Mouse (Mus musculus): ENCODE results near the gene Agpat4. TPM values are rescaled to one million over a fixed set of nuclear protein-coding genes. Genes with fewer than 3 reads are reported as not detected.
"Not testable (repeated sequence)": the region's sequence is repeated elsewhere in the genome, so short reads cannot be mapped to it uniquely, and the experiment has no call there.

Gene Agpat4
- polyA plus RNA-seq, 1 experiment from 2014 or later: 8.0 TPM

GRCm38 (mm10) chr17:12205015-12205693, 86.7 kb downstream of the Agpat4 start:
- Histone ChIP-seq H3K27ac (no peak overlapping the region), H3K36me3 (ENCODE audit: inconsistent target) (no peaks in the 10 kb centered on the region), H3K79me2 (ENCODE audit: inconsistent target) (no peaks in the 10 kb centered on the region), H3K4me3 (ENCODE audit: inconsistent target) (no peak overlapping the region)
- 75% methylated on average over 10 of the region's 10 CpGs for WGBS (ENCODE audit: missing documents)

DNA sequence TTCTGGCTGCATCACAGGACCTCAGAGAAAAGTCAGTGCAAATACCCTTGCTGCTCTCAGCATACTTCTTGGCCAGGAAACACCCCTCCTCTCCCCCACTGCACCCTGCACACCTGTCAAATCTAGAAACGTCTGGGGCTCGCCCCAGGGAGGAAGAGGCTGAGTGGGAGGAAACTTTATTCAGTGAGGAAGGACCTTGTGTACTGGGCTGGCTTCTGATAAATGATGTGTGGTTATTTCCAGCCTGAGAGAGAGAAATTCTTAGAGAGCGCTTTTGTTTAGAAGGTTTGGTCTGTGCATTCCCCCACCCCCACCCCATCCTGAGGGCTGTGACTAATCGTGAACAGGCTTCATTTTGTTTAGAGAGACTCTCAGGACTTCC, 87.2 kb downstream of the Agpat4 start:
- Histone ChIP-seq H3K36me3 (ENCODE audit: inconsistent target) (no peaks in the 10 kb centered on the region), H3K79me2 (ENCODE audit: inconsistent target) (no peaks in the 10 kb centered on the region), H3K27ac (no peak overlapping the region), H3K4me3 (ENCODE audit: inconsistent target) (no peak overlapping the region)
- WGBS (ENCODE audit: missing documents): 45% methylated on average over 4 of the region's 4 CpGs

DNA sequence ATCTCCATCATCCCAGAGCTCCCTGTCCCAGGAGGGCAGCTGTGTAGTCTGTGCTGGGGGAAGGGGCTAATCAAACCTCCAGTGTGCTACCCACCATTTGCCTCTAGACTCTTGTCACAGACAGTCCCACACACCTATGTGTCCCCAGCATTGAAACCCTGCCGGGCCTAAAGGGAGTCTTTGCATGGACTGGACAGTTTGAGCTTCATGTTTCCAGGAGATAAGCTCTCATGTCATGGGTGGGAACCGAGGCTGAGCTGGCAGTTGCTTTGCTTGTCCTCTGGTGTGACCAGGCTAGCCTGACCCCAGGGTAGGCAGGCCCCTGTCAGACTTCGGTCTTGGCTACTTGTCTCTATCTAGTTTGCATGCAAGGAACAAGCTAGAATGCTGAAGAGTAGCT, 87.7 kb downstream of the Agpat4 start:
- no peak overlapping the region for H3K4me3 ChIP-seq (ENCODE audit: inconsistent target)
- 73% methylated on average over 3 of the region's 3 CpGs for WGBS (ENCODE audit: missing documents)

GRCm38 (mm10) chr17:12207022-12207548, 88.6 kb downstream of the Agpat4 start:
- H3K4me3 ChIP-seq (ENCODE audit: inconsistent target): no peak overlapping the region
- no peaks in the 10 kb centered on the region for H3K79me2 ChIP-seq (ENCODE audit: inconsistent target)
- no peaks in the 10 kb centered on the region for H3K36me3 ChIP-seq (ENCODE audit: inconsistent target)
- no peak overlapping the region for H3K27ac ChIP-seq
- 100% methylated on average over 1 of the region's 1 CpGs for WGBS (ENCODE audit: missing documents)

More for the DNA sequence above, 87.7 kb downstream of the Agpat4 start:
- H3K36me3 ChIP-seq (ENCODE audit: inconsistent target): no peaks in the 10 kb centered on the region
- no peak overlapping the region for H3K27ac ChIP-seq
- no peaks in the 10 kb centered on the region for H3K79me2 ChIP-seq (ENCODE audit: inconsistent target)

DNA sequence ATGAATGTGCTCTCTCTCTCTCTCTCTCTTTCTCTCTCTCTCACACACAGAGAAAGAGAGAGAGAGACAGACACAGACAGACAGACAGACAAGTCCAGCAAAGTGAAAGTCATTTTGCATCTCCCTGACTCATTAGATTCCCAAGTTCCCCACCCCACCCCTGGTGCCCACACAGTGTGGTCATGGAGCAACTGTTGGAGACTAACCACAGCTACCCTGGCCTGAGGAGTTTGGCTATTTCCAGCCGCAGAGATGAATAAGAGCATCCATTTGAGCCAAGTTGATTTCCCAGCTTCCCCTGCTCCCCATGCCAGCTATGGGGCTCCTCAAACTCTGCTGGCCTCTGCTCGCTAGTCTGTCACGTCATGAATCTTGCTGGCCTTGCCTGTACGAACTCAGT, 91.0 kb downstream of the Agpat4 start:
- Histone ChIP-seq H3K79me2 (ENCODE audit: inconsistent target) (no peaks in the 10 kb centered on the region), H3K27ac (no peak overlapping the region), H3K36me3 (ENCODE audit: inconsistent target) (no peaks in the 10 kb centered on the region), H3K4me3 (ENCODE audit: inconsistent target) (no peak overlapping the region)
- 69% methylated on average over 4 of the region's 4 CpGs for WGBS (ENCODE audit: missing documents)

DNA sequence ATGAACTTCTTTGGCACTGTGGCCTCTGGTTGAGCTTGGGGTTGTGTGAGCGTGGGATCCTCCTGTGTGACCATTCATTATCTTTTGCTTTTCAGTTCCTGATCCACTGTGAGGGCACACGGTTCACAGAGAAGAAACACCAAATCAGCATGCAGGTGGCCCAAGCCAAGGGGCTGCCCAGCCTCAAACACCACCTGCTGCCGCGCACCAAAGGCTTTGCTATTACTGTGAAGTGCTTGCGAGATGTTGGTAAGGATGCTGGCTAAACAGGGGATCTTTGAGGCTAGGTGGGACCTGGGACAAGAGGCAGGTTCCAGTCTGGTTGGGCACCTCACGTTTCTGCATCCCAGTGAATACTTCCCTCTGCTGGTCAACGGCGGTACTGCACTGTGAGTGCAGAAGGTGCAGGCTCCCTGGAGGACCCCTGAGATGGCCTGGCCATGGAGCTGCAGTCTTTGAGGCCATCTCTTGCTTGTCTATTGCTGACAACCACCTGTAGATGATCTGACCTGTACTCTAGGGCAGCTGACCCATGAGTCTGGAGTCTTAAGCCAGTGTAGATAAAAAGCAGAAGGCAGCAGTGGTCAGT, 92.1 kb downstream of the Agpat4 start:
- H3K4me3 ChIP-seq (ENCODE audit: inconsistent target): no peak overlapping the region
- no peaks in the 10 kb centered on the region for H3K79me2 ChIP-seq (ENCODE audit: inconsistent target)
- WGBS (ENCODE audit: missing documents): 48% methylated on average over 8 of the region's 8 CpGs
- no peak overlapping the region for H3K27ac ChIP-seq
- no peaks in the 10 kb centered on the region for H3K36me3 ChIP-seq (ENCODE audit: inconsistent target)

DNA sequence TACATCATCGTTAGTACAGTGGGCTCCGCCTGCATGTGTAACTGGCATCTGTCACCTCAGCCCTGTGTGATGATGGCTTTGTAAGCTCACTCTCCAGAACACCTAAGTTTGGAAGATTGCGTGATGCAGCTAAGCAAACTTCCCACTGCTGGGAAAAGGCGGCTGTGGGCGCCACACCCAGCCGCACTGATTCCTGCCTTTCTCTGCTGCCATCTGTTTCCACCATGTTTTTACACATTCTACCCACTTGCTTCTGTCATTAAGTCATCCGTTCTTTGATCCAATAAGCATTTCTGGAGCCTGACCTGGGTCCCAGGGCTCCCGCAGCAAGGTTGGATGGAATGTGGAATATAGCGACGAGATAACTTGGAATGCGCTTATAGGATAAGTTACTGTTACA, 93.4 kb downstream of the Agpat4 start:
- WGBS (ENCODE audit: missing documents): 92% methylated on average over 10 of the region's 11 CpGs
- Histone ChIP-seq H3K79me2 (ENCODE audit: inconsistent target) (no peaks in the 10 kb centered on the region), H3K4me3 (ENCODE audit: inconsistent target) (no peak overlapping the region), H3K27ac (no peak overlapping the region), H3K36me3 (ENCODE audit: inconsistent target) (no peaks in the 10 kb centered on the region)

GRCm38 (mm10) chr17:12212341-12212740, 93.8 kb downstream of the Agpat4 start:
- Histone ChIP-seq H3K36me3 (ENCODE audit: inconsistent target) (no peaks in the 10 kb centered on the region), H3K79me2 (ENCODE audit: inconsistent target) (no peaks in the 10 kb centered on the region), H3K4me3 (ENCODE audit: inconsistent target) (no peak overlapping the region), H3K27ac (no peak overlapping the region)
- WGBS (ENCODE audit: missing documents): 95% methylated on average over 6 of the region's 6 CpGs

DNA sequence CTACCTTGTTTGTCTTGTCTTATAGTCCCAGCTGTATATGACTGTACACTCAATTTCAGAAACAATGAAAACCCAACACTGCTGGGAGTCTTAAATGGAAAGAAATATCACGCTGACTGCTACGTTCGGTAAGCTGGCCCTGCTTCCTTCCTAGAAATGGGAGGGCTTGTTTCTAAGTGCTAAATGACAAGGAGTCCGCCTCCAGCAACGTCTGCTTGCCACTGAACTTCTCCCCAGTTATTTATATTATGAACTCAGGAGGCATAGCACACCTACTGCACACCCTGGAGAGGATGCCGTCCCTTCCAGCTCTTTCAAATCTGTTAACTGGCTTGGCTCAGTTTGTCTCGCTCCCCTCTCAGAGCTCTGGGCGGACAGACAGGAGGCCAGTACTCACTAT, 94.9 kb downstream of the Agpat4 start:
- H3K4me3 ChIP-seq (ENCODE audit: inconsistent target): no peak overlapping the region
- H3K27ac ChIP-seq: no peak overlapping the region
- no peaks in the 10 kb centered on the region for H3K36me3 ChIP-seq (ENCODE audit: inconsistent target)
- 89% methylated on average over 8 of the region's 8 CpGs for WGBS (ENCODE audit: missing documents)
- H3K79me2 ChIP-seq (ENCODE audit: inconsistent target): no peaks in the 10 kb centered on the region

DNA sequence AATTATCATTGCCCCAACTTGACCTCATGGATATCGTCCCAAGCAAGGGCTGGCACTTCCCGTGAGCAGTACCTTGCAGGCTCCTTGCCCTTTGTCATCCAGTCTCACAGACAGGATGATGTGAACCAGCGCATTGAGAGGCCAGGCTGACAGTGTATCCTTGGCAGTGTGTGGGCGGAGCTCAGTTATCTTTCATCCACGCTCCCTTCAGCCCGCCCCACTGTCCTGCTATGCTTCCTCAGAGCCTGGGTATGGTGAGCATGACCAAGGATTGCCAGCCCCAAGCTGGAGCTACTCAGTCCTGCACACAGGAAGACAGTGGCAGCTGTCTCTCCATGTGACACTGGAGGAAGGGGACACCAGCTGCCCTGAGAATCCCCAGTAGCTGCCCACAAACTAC, 97.7 kb downstream of the Agpat4 start:
- 95% methylated on average over 6 of the region's 6 CpGs for WGBS (ENCODE audit: missing documents)
- Histone ChIP-seq H3K4me3 (ENCODE audit: inconsistent target) (no peak overlapping the region), H3K79me2 (ENCODE audit: inconsistent target) (no peaks in the 10 kb centered on the region), H3K27ac (no peak overlapping the region), H3K36me3 (ENCODE audit: inconsistent target) (no peaks in the 10 kb centered on the region; the same call in 1 of the 2 replicates)

DNA sequence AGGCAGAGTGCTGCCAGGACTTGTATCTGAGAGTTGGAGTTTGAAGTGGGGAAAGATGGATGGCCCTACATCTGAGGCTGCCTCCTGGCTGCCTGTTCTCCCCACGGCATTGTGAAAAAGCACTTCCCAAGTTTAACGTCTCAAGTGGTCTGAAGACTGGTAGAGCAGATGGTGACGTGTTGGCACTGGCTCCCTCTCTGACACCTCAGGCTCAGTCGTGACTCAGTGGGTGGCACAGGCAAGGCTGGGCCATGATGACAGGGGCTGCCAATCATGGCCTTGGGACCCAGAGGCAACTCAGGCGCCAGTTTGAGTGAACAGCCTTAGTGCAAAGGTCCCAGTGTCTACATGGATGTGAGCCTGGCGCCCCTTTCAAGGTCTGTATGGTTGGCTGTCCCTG, 103.4 kb downstream of the Agpat4 start:
- no peaks in the 10 kb centered on the region for H3K79me2 ChIP-seq (ENCODE audit: inconsistent target)
- H3K27ac ChIP-seq: no peak overlapping the region
- WGBS (ENCODE audit: missing documents): 93% methylated on average over 6 of the region's 6 CpGs
- H3K36me3 ChIP-seq (ENCODE audit: inconsistent target): peaks cover 4% of the 10 kb centered on the region; the same call in 1 of the 2 replicates
- H3K4me3 ChIP-seq (ENCODE audit: inconsistent target): no peak overlapping the region

DNA sequence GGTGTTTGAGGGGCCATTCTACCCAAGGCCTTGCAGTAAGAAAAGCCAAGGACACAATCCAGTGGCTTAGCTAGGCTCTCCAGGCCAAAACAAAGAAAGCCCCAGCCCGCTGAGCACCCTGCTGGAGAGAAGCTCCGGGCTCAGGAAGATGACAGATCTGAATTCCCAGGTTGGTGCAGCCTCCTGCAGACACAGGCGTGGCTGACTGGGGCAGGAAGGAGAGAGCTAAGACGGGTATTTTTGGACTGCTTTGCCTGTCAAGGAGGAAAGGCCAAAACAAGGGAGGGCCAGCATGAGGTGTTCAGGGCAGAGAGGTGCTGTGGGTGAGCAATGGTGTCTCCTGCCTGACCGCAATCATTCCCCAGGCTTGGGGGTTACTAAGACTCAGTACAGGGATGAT, 105.2 kb downstream of the Agpat4 start:
- Histone ChIP-seq H3K4me3 (ENCODE audit: inconsistent target) (no peak overlapping the region), H3K36me3 (ENCODE audit: inconsistent target) (peaks cover 6% of the 10 kb centered on the region; the same call in 1 of the 2 replicates), H3K79me2 (ENCODE audit: inconsistent target) (no peaks in the 10 kb centered on the region), H3K27ac (no peak overlapping the region)
- WGBS (ENCODE audit: missing documents): 89% methylated on average over 5 of the region's 5 CpGs

DNA sequence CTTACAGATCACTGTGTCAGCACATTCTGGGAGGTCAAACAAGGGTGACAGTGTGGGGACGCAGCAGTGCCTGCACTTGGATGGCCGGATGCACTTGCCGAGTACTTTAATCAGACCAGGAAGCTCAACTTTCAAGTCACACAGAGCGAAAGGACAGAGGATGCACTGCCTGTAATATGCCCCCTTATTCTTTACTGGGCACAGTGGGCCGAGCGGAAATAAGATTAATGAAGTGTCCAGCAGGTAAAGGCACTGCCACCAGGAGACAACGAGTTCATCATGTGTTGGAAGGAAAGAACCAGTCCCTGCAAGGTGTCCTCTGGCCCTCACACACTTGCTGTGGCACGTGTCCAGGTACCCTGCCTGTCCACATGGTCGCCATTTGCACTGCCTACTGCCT, 105.6 kb downstream of the Agpat4 start:
- WGBS (ENCODE audit: missing documents): 95% methylated on average over 7 of the region's 9 CpGs
- Histone ChIP-seq H3K4me3 (ENCODE audit: inconsistent target) (no peak overlapping the region), H3K27ac (no peak overlapping the region), H3K79me2 (ENCODE audit: inconsistent target) (no peaks in the 10 kb centered on the region), H3K36me3 (ENCODE audit: inconsistent target) (peaks cover 6% of the 10 kb centered on the region; the same call in 1 of the 2 replicates)

- 94% methylated on average over 5 of the region's 7 CpGs for WGBS (ENCODE audit: missing documents)
Measured at GRCm38 (mm10) chr17:12224551-12224950, 106.0 kb downstream of the Agpat4 start.

DNA sequence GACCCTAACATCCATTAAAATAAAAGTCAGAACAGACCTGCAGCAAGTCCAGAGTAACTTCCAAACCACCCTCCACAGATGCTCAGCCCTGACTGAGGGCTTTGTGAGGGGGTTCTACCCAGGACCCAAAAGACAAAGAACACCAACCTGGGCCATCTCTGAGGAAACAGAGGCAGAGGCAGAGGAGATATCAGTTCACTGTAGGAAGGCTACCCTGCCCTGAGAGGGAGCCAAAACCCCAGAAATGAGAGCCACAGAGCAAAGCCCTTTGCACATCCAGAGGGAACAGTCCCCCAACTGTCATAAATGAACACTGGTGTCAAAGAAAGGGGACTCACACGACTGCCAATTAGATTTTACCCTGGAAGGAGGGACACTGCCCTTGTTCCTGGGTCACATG, 106.7 kb downstream of the Agpat4 start:
- Histone ChIP-seq H3K79me2 (ENCODE audit: inconsistent target) (no peaks in the 10 kb centered on the region), H3K36me3 (ENCODE audit: inconsistent target) (peaks cover 6% of the 10 kb centered on the region; the same call in 1 of the 2 replicates), H3K4me3 (ENCODE audit: inconsistent target) (no peak overlapping the region), H3K27ac (no peak overlapping the region)
- 93% methylated on average over 1 of the region's 1 CpGs for WGBS (ENCODE audit: missing documents)

More at GRCm38 (mm10) chr17:12224551-12224950, 106.0 kb downstream of the Agpat4 start:
- not testable (repeated sequence) for H3K36me3 ChIP-seq (ENCODE audit: inconsistent target); H3K79me2 ChIP-seq (ENCODE audit: inconsistent target); H3K27ac ChIP-seq; H3K4me3 ChIP-seq (ENCODE audit: inconsistent target)

Measured in macrophage (primary cell).